Mouse (Mus musculus) CD4-positive helper T cell, adult 2 months (primary cell): ENCODE results near the gene Insm2.
"Not testable (repeated sequence)": the region's sequence is repeated elsewhere in the genome, so short reads cannot be mapped to it uniquely, and the experiment has no call there.

Experiments
- DNase-seq: peaks from one replicate; pipeline ENCODE4 v3.0.0-alpha.2; 2012; ENCODE audit warnings: low read depth, missing footprints, low spot score

Insm2 gene

GRCm38 (mm10) chr12:55598887-55599561 lies at the start of gene Insm2:
Gene Insm2, plus strand, starts transcription at chr12:55599427.
- DNase-seq: peak; percentile 2

GRCm38 (mm10) chr12:55554901-55555300 lies 44.3 kb upstream of the Insm2 start:
- DNase-seq: not testable (repeated sequence)

GRCm38 (mm10) chr12:55557866-55558265 lies 41.4 kb upstream of the Insm2 start:
- DNase-seq: no peak

- DNase-seq: no peak
Measured at GRCm38 (mm10) chr12:55559184-55559855, 39.9 kb upstream of the Insm2 start.

- DNase-seq: peak; percentile 32
Measured at GRCm38 (mm10) chr12:55560025-55560690, 39.1 kb upstream of the Insm2 start.

- no peak for DNase-seq
Measured at GRCm38 (mm10) chr12:55563742-55564141, 35.5 kb upstream of the Insm2 start.

GRCm38 (mm10) chr12:55564187-55564963 lies 34.9 kb upstream of the Insm2 start:
- no peak for DNase-seq

- no peak for DNase-seq
Measured at GRCm38 (mm10) chr12:55565206-55565605, 34.0 kb upstream of the Insm2 start, which contains the start of gene Aldoart2. Gene Aldoart2, plus strand, starts transcription at chr12:55565239.

GRCm38 (mm10) chr12:55565867-55566266 lies 33.4 kb upstream of the Insm2 start:
- DNase-seq: no peak

GRCm38 (mm10) chr12:55566837-55567236 lies 32.4 kb upstream of the Insm2 start:
- DNase-seq: no peak

- no peak for DNase-seq
Measured at GRCm38 (mm10) chr12:55568466-55568865, 30.8 kb upstream of the Insm2 start.

GRCm38 (mm10) chr12:55569676-55570075 lies 29.6 kb upstream of the Insm2 start:
- DNase-seq: no peak

GRCm38 (mm10) chr12:55570646-55571045 lies 28.6 kb upstream of the Insm2 start:
- DNase-seq: no peak

GRCm38 (mm10) chr12:55571181-55571580 lies 28.0 kb upstream of the Insm2 start:
- DNase-seq: no peak

- DNase-seq: no peak
Measured at GRCm38 (mm10) chr12:55571661-55572060, 27.6 kb upstream of the Insm2 start.

GRCm38 (mm10) chr12:55573089-55573488 lies 26.1 kb upstream of the Insm2 start:
- no peak for DNase-seq

GRCm38 (mm10) chr12:55573794-55574193 lies 25.4 kb upstream of the Insm2 start:
- DNase-seq: no peak

GRCm38 (mm10) chr12:55586936-55587335 lies 12.3 kb upstream of the Insm2 start:
- DNase-seq: not testable (repeated sequence)

- DNase-seq: no peak
Measured at GRCm38 (mm10) chr12:55598537-55598886, 715 bp upstream of the Insm2 start.

GRCm38 (mm10) chr12:55599639-55600502 lies 644 bp downstream of the Insm2 start:
- peak; percentile 15 for DNase-seq

- no peak for DNase-seq
Measured at GRCm38 (mm10) chr12:55600503-55600994, 1.3 kb downstream of the Insm2 start.
